Mouse (Mus musculus) E14TG2a.4 (cell line): ENCODE results near the gene Fam163a.

Experiments used
- H3K27me3 ChIP-seq: 2 replicates; pipeline ENCODE4 v1.6.1; 2014; ENCODE audit warnings: low read length, control low read depth; ENCODE audit not compliant: insufficient read depth
- H3K36me3 ChIP-seq: 2 replicates; pipeline ENCODE4 v1.6.1; 2014; ENCODE audit warnings: low read length, control low read depth; ENCODE audit not compliant: insufficient read depth
- H3K4me1 ChIP-seq: replicated peaks from 2 replicates; pipeline ENCODE4 v1.6.1; 2014; ENCODE audit warnings: low read depth, low read length, control low read depth
- H3K4me3 ChIP-seq: replicated peaks from 2 replicates; pipeline ENCODE4 v1.5.1; 2014; ENCODE audit warnings: mild to moderate bottlenecking, low read length
- H3K9me3 ChIP-seq: 2 replicates; pipeline ENCODE4 v1.6.1; 2014; ENCODE audit warnings: low read length, control low read depth
- CTCF ChIP-seq: conservative IDR thresholded peaks from 2 replicates; pipeline ENCODE4 v1.5.1; 2014; ENCODE audit warnings: low read length
- NANOG ChIP-seq: IDR thresholded peaks from 2 replicates; pipeline ENCODE4 v1.6.1; 2014; ENCODE audit warnings: borderline replicate concordance, low read length, mixed read lengths
- POU5F1 ChIP-seq: IDR thresholded peaks from 2 replicates; pipeline ENCODE4 v1.6.1; 2014; ENCODE audit warnings: low read length, borderline replicate concordance

Fam163a gene

DNA sequence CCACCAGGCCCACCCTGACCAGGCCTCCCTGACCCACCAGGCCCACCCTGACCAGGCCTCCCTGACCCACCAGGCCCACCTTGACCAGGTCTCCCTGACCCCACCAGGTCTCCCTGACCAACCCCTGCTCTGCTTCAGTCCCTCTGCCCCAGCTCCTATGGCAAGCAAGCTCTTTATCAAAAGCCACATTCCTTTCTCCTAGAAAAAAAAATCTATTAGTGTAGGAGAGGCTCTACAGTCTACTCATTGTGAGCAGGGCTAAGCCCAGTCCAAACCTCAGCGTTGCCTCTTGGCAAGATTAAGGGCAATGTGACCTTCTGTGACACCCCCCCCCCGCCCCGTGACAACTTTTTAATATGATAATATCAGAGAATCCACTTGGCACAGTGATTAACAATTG is 120.2 kb downstream of the Fam163a start:
- Histone ChIP-seq H3K4me1 (peaks cover 29% of the 10 kb centered on the region), H3K9me3 (0 out of 2 replicates have a peak, but pooled peaks cover 4% of the 10 kb centered on the region), H3K4me3 (no peak overlapping the region), H3K27me3 (peaks cover 9% of the 10 kb centered on the region), H3K36me3 (no peaks in the 10 kb centered on the region)
- TF ChIP-seq POU5F1: no peak
- TF ChIP-seq NANOG: no peak
- TF ChIP-seq CTCF: no peak

DNA sequence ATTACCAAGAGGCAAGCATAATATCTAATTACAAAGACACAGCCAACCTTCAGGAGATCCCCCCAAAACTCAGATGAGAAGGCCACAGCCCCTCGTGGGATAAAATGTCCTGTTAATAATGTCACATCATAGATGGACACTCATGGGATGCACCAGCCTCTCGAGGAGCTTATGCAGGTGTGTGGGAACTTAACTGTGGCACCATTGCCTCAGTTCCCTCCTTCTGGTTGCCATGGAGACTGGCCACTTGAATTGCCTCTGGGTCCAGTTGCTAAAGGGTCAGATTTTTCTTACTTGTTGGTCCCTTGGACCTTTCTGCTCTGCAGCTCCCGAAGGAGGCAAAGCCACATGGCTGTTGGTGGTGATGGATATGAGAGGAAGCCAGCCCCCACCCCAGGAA is 127.2 kb downstream of the Fam163a start:
- Histone ChIP-seq H3K9me3 (peaks cover 32% of the 10 kb centered on the region), H3K36me3 (0 out of 2 replicates have a peak, but pooled peaks cover 5% of the 10 kb centered on the region), H3K4me1 (peaks cover 61% of the 10 kb centered on the region), H3K27me3 (peaks cover 3% of the 10 kb centered on the region), H3K4me3 (no peak overlapping the region)
- TF ChIP-seq NANOG (no peak), CTCF (no peak), POU5F1 (no peak)

DNA sequence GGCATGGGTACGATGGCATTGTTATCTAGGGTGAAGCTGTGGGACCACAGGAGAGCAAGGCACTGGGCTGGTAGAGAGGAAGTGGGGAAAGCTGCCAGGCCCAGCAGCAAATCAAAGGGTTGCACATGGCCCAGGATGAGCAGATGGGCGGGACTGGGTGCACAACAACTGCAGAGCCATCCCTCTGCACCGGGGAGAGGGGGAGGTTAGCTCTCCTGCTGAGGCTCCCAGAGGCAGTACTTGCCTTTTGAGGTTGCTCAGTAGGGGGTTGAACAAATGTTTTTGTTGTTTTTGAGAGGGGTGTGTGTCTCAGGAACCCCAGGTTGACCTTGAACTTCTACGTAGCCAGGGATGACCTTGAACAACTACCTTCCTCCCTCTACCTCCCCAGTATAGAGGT is 128.4 kb downstream of the Fam163a start:
- Histone ChIP-seq H3K4me3 (peak overlapping the region; percentile 8; the same call in 1 of the 2 replicates), H3K36me3 (0 out of 2 replicates have a peak, but pooled peaks cover 5% of the 10 kb centered on the region), H3K4me1 (peaks cover 70% of the 10 kb centered on the region), H3K27me3 (peaks cover 3% of the 10 kb centered on the region), H3K9me3 (peaks cover 32% of the 10 kb centered on the region)
- no peak for TF ChIP-seq POU5F1
- TF ChIP-seq CTCF: no peak
- TF ChIP-seq NANOG: peak; percentile 87

DNA sequence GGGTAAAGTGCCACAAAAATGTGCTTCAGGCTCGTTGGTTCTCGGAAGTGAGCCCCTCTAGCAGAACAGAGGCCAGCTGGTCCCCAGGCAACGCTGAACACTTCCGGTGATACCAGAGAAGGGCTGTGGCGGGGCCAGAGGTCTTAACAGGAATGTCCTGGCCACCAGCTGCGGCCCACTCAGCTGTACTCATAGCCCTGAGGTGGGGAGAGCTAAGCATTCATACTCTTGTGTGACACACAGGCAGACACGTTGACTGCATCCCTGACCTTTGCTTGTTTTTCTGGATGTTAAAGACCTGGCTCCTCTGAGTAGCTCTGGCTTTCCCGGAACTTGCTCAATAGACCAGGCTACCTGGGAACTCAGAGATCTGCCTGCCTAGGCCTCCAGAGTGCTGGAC is 130.3 kb downstream of the Fam163a start:
- no peak for TF ChIP-seq CTCF
- no peak for TF ChIP-seq NANOG
- TF ChIP-seq POU5F1: no peak
- 0 out of 2 replicates have a peak, but pooled peaks cover 5% of the 10 kb centered on the region for H3K36me3 ChIP-seq
- H3K4me1 ChIP-seq: peaks cover 66% of the 10 kb centered on the region
- peaks cover 3% of the 10 kb centered on the region; the same call in 1 of the 2 replicates for H3K27me3 ChIP-seq
- H3K4me3 ChIP-seq: 0 out of 2 replicates have a peak overlapping the region, but pooled peaks have one; percentile 0
- peaks cover 28% of the 10 kb centered on the region for H3K9me3 ChIP-seq

DNA sequence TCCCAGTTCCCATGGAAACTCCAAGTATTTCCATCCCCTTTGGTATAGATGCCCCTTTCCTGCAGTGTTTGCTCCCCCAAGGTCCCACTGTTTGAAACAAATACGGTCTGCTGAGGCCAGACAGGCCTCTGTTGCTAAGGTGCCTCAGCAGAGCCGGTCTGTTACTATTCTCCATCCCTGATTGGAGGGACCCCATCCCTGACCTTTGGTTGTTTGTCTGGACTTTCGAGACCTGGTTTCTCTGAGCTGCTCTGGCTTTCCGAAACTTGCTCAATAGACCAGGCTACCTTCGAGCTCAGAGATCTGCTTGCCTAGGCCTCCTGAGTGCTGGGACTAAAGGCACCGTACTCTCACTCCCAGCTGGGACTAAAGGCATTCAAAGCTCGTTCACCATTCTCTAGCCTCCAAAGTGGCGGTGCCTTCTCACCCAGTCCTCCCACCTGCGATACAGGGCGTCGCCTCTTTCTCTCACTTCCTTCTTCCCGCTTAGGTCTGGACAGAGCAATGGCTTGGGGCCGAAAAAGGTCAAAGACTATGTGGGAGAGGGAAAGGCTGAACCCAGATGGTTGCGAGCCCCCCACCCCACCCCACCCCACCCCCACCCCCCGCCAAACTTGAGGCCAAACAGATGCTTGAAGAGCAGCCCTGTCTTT is 131.5 kb downstream of the Fam163a start:
- H3K4me1 ChIP-seq: peaks cover 78% of the 10 kb centered on the region
- TF ChIP-seq NANOG (no peak), POU5F1 (no peak), CTCF (no peak)

DNA sequence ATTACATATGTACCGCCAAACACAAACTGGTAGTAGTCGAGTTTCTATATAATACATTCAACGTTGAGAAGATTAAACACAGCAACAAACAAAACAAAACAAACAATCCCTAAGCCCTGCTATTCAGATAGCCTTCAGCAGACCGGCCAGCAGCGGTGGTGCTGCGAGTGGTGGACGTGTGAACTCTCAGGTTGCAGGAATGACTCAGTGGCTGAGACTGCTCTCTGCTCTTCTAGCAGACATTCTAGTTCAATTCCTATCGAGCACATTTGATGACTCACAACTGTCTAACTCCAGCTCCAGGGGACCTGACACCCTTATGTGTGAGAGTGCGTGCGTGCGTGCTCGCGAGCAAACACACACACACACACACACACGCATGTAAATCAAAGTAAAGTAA is 134.7 kb downstream of the Fam163a start:
- Histone ChIP-seq H3K4me3 (no peak overlapping the region), H3K4me1 (peaks cover 72% of the 10 kb centered on the region), H3K27me3 (0 out of 2 replicates have a peak, but pooled peaks cover 3% of the 10 kb centered on the region), H3K9me3 (no peaks in the 10 kb centered on the region), H3K36me3 (peaks cover 27% of the 10 kb centered on the region)
- TF ChIP-seq POU5F1 (no peak), NANOG (no peak), CTCF (no peak)

More for the DNA sequence above, 131.5 kb downstream of the Fam163a start:
- H3K27me3 ChIP-seq: peaks cover 3% of the 10 kb centered on the region; the same call in 1 of the 2 replicates
- H3K4me3 ChIP-seq: 0 out of 2 replicates have a peak overlapping the region, but pooled peaks have one; percentile 41
- peaks cover 17% of the 10 kb centered on the region for H3K9me3 ChIP-seq
- peaks cover 5% of the 10 kb centered on the region; the same call in 1 of the 2 replicates for H3K36me3 ChIP-seq

DNA sequence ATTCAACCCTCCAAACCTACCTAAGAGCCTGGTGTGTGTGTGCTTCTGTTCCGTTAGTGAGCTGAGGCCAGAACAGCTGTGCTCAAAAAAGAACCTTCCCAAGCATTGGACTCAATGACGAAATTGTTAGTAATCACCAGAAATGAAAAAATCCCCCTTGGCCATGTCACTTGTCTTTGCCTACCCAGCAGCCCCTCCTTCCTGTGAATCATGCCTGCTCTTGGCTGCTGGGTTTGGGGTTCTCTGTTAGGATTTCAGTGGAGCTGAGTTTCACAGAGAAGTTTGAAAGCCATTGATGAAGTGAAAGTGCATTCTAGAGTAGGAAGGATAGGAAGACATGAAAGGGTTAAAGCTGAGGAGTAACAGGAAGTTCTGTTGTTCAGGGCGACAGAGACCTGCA is 138.7 kb downstream of the Fam163a start:
- Histone ChIP-seq H3K27me3 (no peaks in the 10 kb centered on the region), H3K36me3 (peaks cover 66% of the 10 kb centered on the region), H3K4me3 (no peak overlapping the region), H3K4me1 (peaks cover 35% of the 10 kb centered on the region), H3K9me3 (no peaks in the 10 kb centered on the region)
- no peak for TF ChIP-seq CTCF
- no peak for TF ChIP-seq POU5F1
- no peak for TF ChIP-seq NANOG

- Histone ChIP-seq H3K36me3 (peaks cover 83% of the 10 kb centered on the region), H3K4me3 (no peak overlapping the region), H3K27me3 (no peaks in the 10 kb centered on the region), H3K4me1 (peaks cover 32% of the 10 kb centered on the region), H3K9me3 (no peaks in the 10 kb centered on the region)
- TF ChIP-seq NANOG: no peak
- TF ChIP-seq POU5F1: no peak
- no peak for TF ChIP-seq CTCF
Measured at GRCm38 (mm10) chr1:156062193-156062592, 142.6 kb downstream of the Fam163a start.
